Mouse (Mus musculus): Measurements from ENCODE around the gene Pnma5.

GRCm38 (mm10) chrX:73064415-73064793 is 27.5 kb upstream of the Pnma5 start, which contains the start of gene Pnma3:
- TF ChIP-seq POLR2A (IDR thresholded peaks at IDR 0.05; ENCODE audit: low read depth, low read length) (no peak), CTCF (IDR thresholded peaks at IDR 0.05; ENCODE audit: borderline replicate concordance, insufficient read depth, low read length) (no peak)

Data from embryonic fibroblast, embryonic 13.5 days (primary cell).